Mouse (Mus musculus) midbrain, postnatal 0 days (tissue): ENCODE data around the gene C1rl. TPM values are rescaled to one million over a fixed set of nuclear protein-coding genes. Genes with fewer than 3 reads are reported as not detected.
"Not testable (repeated sequence)": the region's sequence is repeated elsewhere in the genome, so short reads cannot be mapped to it uniquely, and the experiment has no call there.

ENCODE experiments used
- ATAC-seq: fragments of 200-750 bp; cut with Nextera tagmentation; 2 replicates; pipeline ENCODE4 v1.8.0; 2017; ENCODE audit warnings: moderate number of reproducible peaks, mild to moderate bottlenecking, moderate TSS enrichment, moderate library complexity; ENCODE audit not compliant: low FRiP score
- DNase-seq: peaks from one replicate; pipeline ENCODE4 v3.0.0-alpha.2; 2015; ENCODE audit warnings: low spot score
- H3K27ac ChIP-seq: fragments of 300-500 bp; sonication (generic); 2 replicates; pipeline ENCODE4 v1.5.1; 2014; ENCODE audit warnings: low read depth, mild to moderate bottlenecking, low read length, mixed read lengths
- H3K27me3 ChIP-seq: fragments of 300-500 bp; sonication (generic); 2 replicates; pipeline ENCODE4 v1.6.1; 2014; ENCODE audit warnings: low read length, control low read depth, mixed read lengths; ENCODE audit not compliant: insufficient read depth
- H3K36me3 ChIP-seq: fragments of 300-500 bp; sonication (generic); 2 replicates; pipeline ENCODE4 v1.6.1; 2014; ENCODE audit warnings: low read length, control low read depth, mixed read lengths; ENCODE audit not compliant: insufficient read depth
- H3K4me1 ChIP-seq: fragments of 300-500 bp; sonication (generic); 2 replicates; pipeline ENCODE4 v1.6.1; 2014; ENCODE audit warnings: mild to moderate bottlenecking, control low read depth, antibody characterized with exemption, low read length, mixed read lengths; ENCODE audit not compliant: insufficient read depth
- H3K4me2 ChIP-seq: fragments of 300-500 bp; sonication (generic); 2 replicates; pipeline ENCODE4 v1.6.1; 2014; ENCODE audit warnings: low read depth, mild to moderate bottlenecking, low read length, mixed read lengths; ENCODE audit not compliant: poor library complexity, severe bottlenecking
- H3K4me3 ChIP-seq: fragments of 300-500 bp; sonication (generic); 2 replicates; pipeline ENCODE4 v1.5.1; 2014; ENCODE audit warnings: low read depth, mild to moderate bottlenecking, low read length, moderate library complexity
- H3K9ac ChIP-seq: fragments of 300-500 bp; sonication (generic); replicated peaks from 2 replicates; pipeline ENCODE4 v1.6.1; 2014; ENCODE audit warnings: mild to moderate bottlenecking, low read length, moderate library complexity, mixed read lengths; ENCODE audit not compliant: poor library complexity, severe bottlenecking
- H3K9me3 ChIP-seq: fragments of 300-500 bp; sonication (generic); 2 replicates; pipeline ENCODE4 v1.6.1; 2016; ENCODE audit warnings: low read length, control low read depth
- CTCF ChIP-seq: IDR thresholded peaks from 2 replicates; pipeline ENCODE4 v1.5.1; 2016; ENCODE audit warnings: antibody characterized with exemption, mild to moderate bottlenecking
- WGBS: fragments of 180-500 bp; shearing (Covaris S2); extraction: QIAGEN DNeasy Blood & Tissue Kit; methylation state at CpG from one replicate; pipeline ENCODE4 v1.1.7; 2014; 5-methylcytosine and 5-hydroxymethylcytosine counted together
- polyA plus RNA-seq: library from polyadenylated mRNA; unstranded; fragments of >200 nt; fragmentation: Nextera tagmentation; extraction: Ambion mirVana; gene quantifications from 2 replicates; pipeline ENCODE4 v1.2.1, GENCODE M21; 2015
- total RNA-seq: library from RNA; depleted of rRNA; stranded (reverse); fragments of >200 nt; gene quantifications from 2 replicates; pipeline ENCODE4 v1.2.3, GENCODE M21; 2014

C1rl gene
- total and polyA plus RNA-seq, 2 experiments from 2014 or later, result 0.35 TPM; not detected in 1

GRCm38 (mm10) chr6:124465729-124466128 lies 27.2 kb upstream of the C1rl start:
- Histone ChIP-seq H3K4me3 (peak overlapping the region; percentile 70; the same call in 1 of the 2 replicates), H3K4me2 (peak overlapping the region; percentile 82; the same call in 1 of the 2 replicates)

GRCm38 (mm10) chr6:124471121-124471520 lies 21.8 kb upstream of the C1rl start:
- H3K27me3 ChIP-seq, result no peaks in the 10 kb centered on the region
- no peaks in the 10 kb centered on the region for H3K4me1 ChIP-seq
- ATAC-seq, result no peak
- H3K9ac ChIP-seq, result no peak overlapping the region
- WGBS, result 91% methylated on average over 3 of the region's 3 CpGs
- H3K36me3 ChIP-seq, result no peaks in the 10 kb centered on the region
- TF ChIP-seq CTCF, result no peak
- H3K4me2 ChIP-seq, result no peak overlapping the region
- no peaks in the 10 kb centered on the region for H3K9me3 ChIP-seq
- no peak for DNase-seq
- no peak overlapping the region for H3K4me3 ChIP-seq
- H3K27ac ChIP-seq, result no peak overlapping the region

More at GRCm38 (mm10) chr6:124465729-124466128, 27.2 kb upstream of the C1rl start:
- H3K9me3 ChIP-seq, result no peaks in the 10 kb centered on the region
- WGBS, result 71% methylated on average over 6 of the region's 6 CpGs
- H3K27me3 ChIP-seq, result no peaks in the 10 kb centered on the region
- peak overlapping the region; percentile 95 for H3K27ac ChIP-seq
- DNase-seq (no peak), ATAC-seq (no peak)
- H3K36me3 ChIP-seq, result 0 out of 2 replicates have a peak, but pooled peaks cover under 1% of the 10 kb centered on the region
- peaks cover 8% of the 10 kb centered on the region; the same call in 1 of the 2 replicates for H3K4me1 ChIP-seq
- H3K9ac ChIP-seq, result 0 out of 2 replicates have a peak overlapping the region, but pooled peaks have one; percentile 91
- TF ChIP-seq CTCF, result no peak

- not testable (repeated sequence) for ATAC-seq, DNase-seq, H3K9me3 ChIP-seq, H3K4me1 ChIP-seq, H3K9ac ChIP-seq, H3K4me3 ChIP-seq, H3K27ac ChIP-seq, H3K27me3 ChIP-seq, H3K36me3 ChIP-seq, H3K4me2 ChIP-seq
- 86% methylated on average over 6 of the region's 6 CpGs for WGBS
These were observed 20.9 kb upstream of the C1rl start for GRCm38 (mm10) chr6:124471783-124472638.

- 39% methylated on average over 6 of the region's 6 CpGs for WGBS
- H3K4me1 ChIP-seq, result no peaks in the 10 kb centered on the region
- DNase-seq, result no peak
These were observed 20.1 kb upstream of the C1rl start for GRCm38 (mm10) chr6:124472801-124473200.

GRCm38 (mm10) chr6:124474621-124475020 lies 18.3 kb upstream of the C1rl start:
- DNase-seq (no peak), ATAC-seq (no peak)
- 90% methylated on average over 11 of the region's 11 CpGs for WGBS
- Histone ChIP-seq H3K36me3 (no peaks in the 10 kb centered on the region), H3K4me3 (no peak overlapping the region), H3K4me1 (no peaks in the 10 kb centered on the region), H3K4me2 (no peak overlapping the region), H3K27ac (no peak overlapping the region), H3K9ac (no peak overlapping the region), H3K9me3 (no peaks in the 10 kb centered on the region), H3K27me3 (no peaks in the 10 kb centered on the region)
- TF ChIP-seq CTCF, result no peak

More at GRCm38 (mm10) chr6:124472801-124473200, 20.1 kb upstream of the C1rl start:
- no peak overlapping the region for H3K4me3 ChIP-seq
- no peak for ATAC-seq
- no peak overlapping the region for H3K4me2 ChIP-seq
- peak; percentile 57 for TF ChIP-seq CTCF
- H3K27me3 ChIP-seq, result no peaks in the 10 kb centered on the region
- H3K36me3 ChIP-seq, result no peaks in the 10 kb centered on the region
- no peak overlapping the region for H3K9ac ChIP-seq
- no peak overlapping the region for H3K27ac ChIP-seq
- H3K9me3 ChIP-seq, result no peaks in the 10 kb centered on the region

GRCm38 (mm10) chr6:124475335-124476075 lies 17.4 kb upstream of the C1rl start:
- not testable (repeated sequence) for H3K4me3 ChIP-seq, H3K9ac ChIP-seq, H3K4me2 ChIP-seq, H3K27ac ChIP-seq, H3K36me3 ChIP-seq, DNase-seq, H3K9me3 ChIP-seq, ATAC-seq, H3K27me3 ChIP-seq, H3K4me1 ChIP-seq
- WGBS, result 92% methylated on average over 8 of the region's 11 CpGs
